ENCODE assay signal across 8 mouse cellular contexts in genomic region chr11:63691041-63691440, GRCm38 (mm10).
DNase-seq lines count a peak whose midpoint lies in the region.

No protein-coding gene starts in this region.

- intact Hi-C loops in left cerebral cortex, postnatal 36 days (cut with DNase I), result no loop called here

- peak; percentile 2 for DNase-seq in cerebellum, adult 8-10 months
- DNase-seq in cerebellum, adult 11-12 months, result no peak
- DNase-seq in left cerebral cortex, adult 18-20 months (ENCODE audit: low spot score in 2 of 2), result peak; percentile 3 to 32
- no peak for DNase-seq in left cerebral cortex, postnatal 36 days (ENCODE audit: low spot score in 2 of 2)
- DNase-seq in R1 (ENCODE audit: low read depth, low spot score) (peak; percentile 57), MN1 (ENCODE audit: low spot score) (no peak)
- peak; percentile 8 to 15 for DNase-seq in lung, adult 18-20 months
- no peak for DNase-seq in thymus, adult 18-20 months

Comparison
In these comparisons a context has a peak if more than half of its experiments do, and no peak if none do; other contexts are left out.
1. DNase-seq: peak in cerebellum, adult 8-10 months (single experiment), left cerebral cortex, adult 18-20 months (2 of 2), R1 (single experiment) and lung, adult 18-20 months (2 of 2); none in cerebellum, adult 11-12 months (single experiment), left cerebral cortex, postnatal 36 days (0 of 2), MN1 (single experiment) and thymus, adult 18-20 months (0 of 2).